ENCODE assay signal across 33 mouse cellular contexts in genomic region chr11:61297326-61297725, GRCm38 (mm10). TPM values are rescaled to one million over a fixed set of nuclear protein-coding genes. Genes with fewer than 3 reads are reported as not detected.
A peak's percentile ranks its signal among the peaks of the same experiment; 100 is the strongest.
DNase-seq lines count a peak whose midpoint lies in the region; ATAC-seq and TF ChIP-seq lines count a peak whose summit lies in the region.
"Had no signal": no experiment of that assay in that cellular context is flagged by ENCODE, and none has a peak within 500 bp of the region (broad histone marks: within the 10 kb centered on the region; RNA-seq: fewer than 3 reads in every experiment).

No protein-coding gene starts in this region.

- H3K36me3 ChIP-seq in CH12.LX (replicated peaks in 1 of 2; ENCODE audit: control insufficient read depth in 1 of 2, insufficient read depth in 1 of 2, low read length in 1 of 2) (peaks cover 0 to 3% of the 10 kb centered on the region in 2 experiments), E14TG2a.4 (ENCODE audit: insufficient read depth, low read length) (peaks cover 7% of the 10 kb centered on the region), ES-E14 (ENCODE audit: control insufficient read depth, insufficient read depth, low read length, poor library complexity, severe bottlenecking) (peaks cover 1% of the 10 kb centered on the region)
- no peaks in the 10 kb centered on the region for H3K36me3 ChIP-seq in stomach, postnatal 0 days (ENCODE audit: control insufficient read depth, insufficient read depth, low read length)
- H3K36me3 ChIP-seq: embryonic facial prominence, embryonic 12.5 days; embryonic facial prominence, embryonic 15.5 days; forebrain, embryonic 12.5 days; forebrain, embryonic 15.5 days; heart, embryonic 10.5 days; heart, embryonic 13.5 days had no signal

- 87% methylated on average over 2 of the region's 2 CpGs for WGBS in stomach, postnatal 0 days

- H3K79me2 ChIP-seq in CH12.LX (replicated peaks; ENCODE audit: control insufficient read depth, extremely low read depth, insufficient read depth, poor library complexity, severe bottlenecking): no peaks in the 10 kb centered on the region

- TF ChIP-seq CTCF in CH12.LX (conservative IDR thresholded peaks at IDR 0.05 in 1 of 2, IDR thresholded peaks at IDR 0.05 in 1 of 2; ENCODE audit: low read depth in 2 of 2, low read length in 2 of 2) (no peak), E14TG2a.4 (conservative IDR thresholded peaks at IDR 0.05; ENCODE audit: low read length) (no peak)
- TF ChIP-seq CTCF in stomach, postnatal 0 days (IDR thresholded peaks at IDR 0.05; ENCODE audit: low read depth): no peak

- no peak for ATAC-seq in stomach, postnatal 0 days (ENCODE audit: low FRiP score, low TSS enrichment)
- ATAC-seq: forebrain, embryonic 15.5 days; hindbrain, postnatal 0 days; inflammation-experienced regulatory T-cells, adult 6 months; intestine, embryonic 16.5 days had no signal

- no peak overlapping the region for H3K4me2 ChIP-seq in CH12.LX (ENCODE audit: insufficient read depth, low read depth, poor library complexity, severe bottlenecking)
- no peak overlapping the region for H3K4me2 ChIP-seq in stomach, postnatal 0 days (replicated peaks; ENCODE audit: low read depth)
- H3K4me2 ChIP-seq: embryonic facial prominence, embryonic 12.5 days; embryonic facial prominence, embryonic 15.5 days; forebrain, embryonic 12.5 days; forebrain, embryonic 15.5 days; heart, embryonic 13.5 days; hindbrain, embryonic 14.5 days had no signal

- H3K4me3 ChIP-seq in CH12.LX (replicated peaks in 1 of 3; ENCODE audit: low read depth in 2 of 3, low read length in 2 of 3, poor library complexity in 1 of 3) (no peak overlapping the region), E14TG2a.4 (replicated peaks; ENCODE audit: low read length) (0 out of 2 replicates have a peak overlapping the region, but pooled peaks have one; percentile 5), ES-E14 (ENCODE audit: insufficient read depth in 1 of 2, low read depth in 1 of 2, low read length in 2 of 2, poor library complexity in 1 of 2, severe bottlenecking in 1 of 2) (no peak overlapping the region)
- H3K4me3 ChIP-seq in stomach, postnatal 0 days (ENCODE audit: low read depth, low read length): no peak overlapping the region
- H3K4me3 ChIP-seq: embryonic facial prominence, embryonic 12.5 days; embryonic facial prominence, embryonic 15.5 days; forebrain, embryonic 12.5 days; forebrain, embryonic 15.5 days; heart, adult 2 months; heart, embryonic 10.5 days; heart, embryonic 13.5 days had no signal

- dilution Hi-C loops in CH12.LX (cut with MboI; ENCODE audit: extremely low pct_ligation_motif_present, extremely low pct_unique_long_range_greater_than_20kb, low sequenced_read_pairs): no loop called here

- intact Hi-C loops in left cerebral cortex, postnatal 14 days (cut with DNase I): no loop called here

- TF ChIP-seq POLR2A in CH12.LX (IDR thresholded peaks at IDR 0.05; ENCODE audit: low read depth, low read length): no peak

- no peak for TF ChIP-seq EP300 in CH12.LX (IDR thresholded peaks at IDR 0.05; ENCODE audit: low read length)
- no peak for TF ChIP-seq EP300 in stomach, postnatal 0 days (optimal IDR thresholded peaks at IDR 0.05)

- H3K27me3 ChIP-seq in CH12.LX (replicated peaks) (peaks cover 2% of the 10 kb centered on the region), E14TG2a.4 (ENCODE audit: insufficient read depth, low read length) (no peaks in the 10 kb centered on the region)
- no peaks in the 10 kb centered on the region for H3K27me3 ChIP-seq in stomach, postnatal 0 days (ENCODE audit: control insufficient read depth, insufficient read depth, low read length)
- H3K27me3 ChIP-seq: embryonic facial prominence, embryonic 12.5 days; embryonic facial prominence, embryonic 15.5 days; forebrain, embryonic 12.5 days; forebrain, embryonic 15.5 days; heart, embryonic 13.5 days had no signal

- no peak for TF ChIP-seq RAD21 in CH12.LX (IDR thresholded peaks at IDR 0.05; ENCODE audit: low read depth, low read length)

- peaks cover 3 to 19% of the 10 kb centered on the region in 2 experiments; a peak in 3 of 4 replicates for H3K4me1 ChIP-seq in CH12.LX (ENCODE audit: control insufficient read depth in 1 of 2, insufficient read depth in 2 of 2)
- H3K4me1 ChIP-seq in E14TG2a.4 (replicated peaks; ENCODE audit: low read depth, low read length): peaks cover 61% of the 10 kb centered on the region
- H3K4me1 ChIP-seq in ES-E14 (ENCODE audit: control insufficient read depth in 2 of 2, insufficient read depth in 2 of 2, low read length in 2 of 2, poor library complexity in 1 of 2): peaks cover 0 to 6% of the 10 kb centered on the region in 2 experiments; a peak in 2 of 4 replicates
- H3K4me1 ChIP-seq in stomach, postnatal 0 days (replicated peaks; ENCODE audit: control insufficient read depth, insufficient read depth): peaks cover 4% of the 10 kb centered on the region; the same call in 1 of the 2 replicates
- H3K4me1 ChIP-seq: forebrain, embryonic 15.5 days had no signal

- H3K9me3 ChIP-seq in CH12.LX (replicated peaks; ENCODE audit: low read length) (peaks cover 3% of the 10 kb centered on the region), E14TG2a.4 (ENCODE audit: low read length) (peaks cover 64% of the 10 kb centered on the region), ES-E14 (ENCODE audit: control insufficient read depth, insufficient read depth, low read depth, low read length) (peaks cover 7% of the 10 kb centered on the region)
- H3K9me3 ChIP-seq in stomach, postnatal 0 days (ENCODE audit: control insufficient read depth, low read length): no peaks in the 10 kb centered on the region
- H3K9me3 ChIP-seq: embryonic facial prominence, embryonic 12.5 days; embryonic facial prominence, embryonic 15.5 days; forebrain, embryonic 12.5 days; forebrain, embryonic 15.5 days; heart, embryonic 10.5 days had no signal

- no peak overlapping the region for H3K9ac ChIP-seq in CH12.LX (ENCODE audit: insufficient read depth, low read depth)
- H3K9ac ChIP-seq in ES-E14 (ENCODE audit: insufficient read depth, low read depth, low read length, poor library complexity, severe bottlenecking): no peak overlapping the region
- no peak overlapping the region for H3K9ac ChIP-seq in stomach, postnatal 0 days (ENCODE audit: low read length)
- H3K9ac ChIP-seq: embryonic facial prominence, embryonic 12.5 days; embryonic facial prominence, embryonic 15.5 days; forebrain, embryonic 12.5 days; forebrain, embryonic 15.5 days; heart, embryonic 13.5 days; hindbrain, embryonic 14.5 days had no signal

- DNase-seq in CH12.LX (ENCODE audit: extremely low read depth): no peak
- DNase-seq in ES-E14 (ENCODE audit: low read depth, low spot score): no peak
- no peak for DNase-seq in stomach, postnatal 0 days (ENCODE audit: low spot score)
- DNase-seq in left cerebral cortex, postnatal 14 days (ENCODE audit: low spot score in 2 of 2): no peak
- no peak for DNase-seq in frontal cortex, postnatal 10 days (ENCODE audit: low spot score in 2 of 2)
- DNase-seq: adrenal gland, postnatal 10 days; adrenal gland, postnatal 36 days; cerebellum, adult 11 months; cerebellum, adult 2 months; cerebellum, adult 9-11 months; cerebellum, postnatal 25 days; gastrocnemius, postnatal 10 days; gastrocnemius, postnatal 36 days; heart, adult 2 months; heart, postnatal 14 days; heart, postnatal 4 days had no signal

- H3K27ac ChIP-seq in CH12.LX (ENCODE audit: insufficient read depth, low read depth) (no peak overlapping the region), ES-E14 (ENCODE audit: insufficient read depth, low read depth, low read length, poor library complexity, severe bottlenecking) (peak overlapping the region; percentile 92)
- 0 out of 2 replicates have a peak overlapping the region, but pooled peaks have one; percentile 24 for H3K27ac ChIP-seq in stomach, postnatal 0 days (replicated peaks)
- H3K27ac ChIP-seq: embryonic facial prominence, embryonic 12.5 days; embryonic facial prominence, embryonic 15.5 days; forebrain, embryonic 12.5 days; forebrain, embryonic 15.5 days; heart, adult 2 months; heart, embryonic 10.5 days; heart, embryonic 13.5 days; hindbrain, embryonic 14.5 days; hindbrain, postnatal 0 days had no signal

- in situ Hi-C loops in CH12.LX (cut with MboI; ENCODE audit: low pct_ligation_motif_present, low pct_unique_long_range_greater_than_20kb, low sequenced_read_pairs): no loop called here
- in situ Hi-C loops in ES-E14 (cut with MboI; ENCODE audit: low sequenced_read_pairs in 2 of 2, unreplicated experiment in 2 of 2): no loop called here

TF ChIP-seq in CH12.LX, 34 proteins besides CTCF, POLR2A, EP300 and RAD21:
- peak; percentile 2 for TF ChIP-seq BHLHE40 (IDR thresholded peaks at IDR 0.05; ENCODE audit: low read depth, low read length)
- TF ChIP-seq USF2 (conservative IDR thresholded peaks at IDR 0.05; ENCODE audit: low read depth, low read length): no peak

TF ChIP-seq in ES-E14, 5 proteins besides CTCF, POLR2A, EP300 and RAD21:
- TF ChIP-seq ZNF384 (IDR thresholded peaks at IDR 0.05; ENCODE audit: low read depth, low read length) (no peak), MAFK (IDR thresholded peaks at IDR 0.05; ENCODE audit: insufficient read depth, low read depth, low read length) (no peak), HCFC1 (IDR thresholded peaks at IDR 0.05; ENCODE audit: borderline replicate concordance, insufficient read depth, low read length) (no peak), ZC3H11A (IDR thresholded peaks at IDR 0.05; ENCODE audit: borderline replicate concordance, low read depth, low read length) (no peak), CHD2 (IDR thresholded peaks at IDR 0.05; ENCODE audit: low read depth, low read length) (no peak)

RNA-seq across cellular contexts. Expression of gene Aldh3a2, which starts 30.1 kb away (rescaled TPM):
- 25.1 and 26.3 TPM in 2 replicates for total RNA-seq in CH12.LX (2012; rRNA removed)
- total RNA-seq in CH12.LX (2014; rRNA removed): 18.5 and 19.5 TPM in 2 replicates
- 28.4 and 29.8 TPM in 2 replicates for polyA plus RNA-seq in CH12.LX (2012; ENCODE audit: insufficient read length, low read depth)
- 17.8 and 24.4 TPM in 2 replicates for total RNA-seq in ES-E14 (2012; rRNA removed)
- polyA plus RNA-seq in stomach, postnatal 0 days (2015; fragmentation: Nextera tagmentation; extraction: Ambion mirVana): 68.0 and 68.4 TPM in 2 replicates
- total RNA-seq in left cerebral cortex, postnatal 14 days (2021): 10 to 100 TPM; 45.2 to 50.3 TPM

RNA-seq across cellular contexts. Expression of gene Slc47a2, which starts 45.3 kb away (rescaled TPM):
- total RNA-seq in CH12.LX (2012; rRNA removed) (0.38 and 0.68 TPM in 2 replicates), CH12.LX (2014; rRNA removed) (0.08 and 0.24 TPM in 2 replicates), ES-E14 (2012; rRNA removed) (4.1 and 5.9 TPM in 2 replicates)
- 0.37 and 0.39 TPM in 2 replicates for polyA plus RNA-seq in CH12.LX (2012; ENCODE audit: insufficient read length, low read depth)
- 0.12 and 0.29 TPM in 2 replicates for polyA plus RNA-seq in stomach, postnatal 0 days (2015; fragmentation: Nextera tagmentation; extraction: Ambion mirVana)
- total RNA-seq in left cerebral cortex, postnatal 14 days (2021): under 1 TPM; 0.27 to 0.64 TPM
- total RNA-seq: adrenal gland, adult 18-20 months; adrenal gland, postnatal 10 days; adrenal gland, postnatal 36 days; common myeloid progenitor, adult 5-6 weeks; gastrocnemius, adult 18-20 months; gastrocnemius, postnatal 10 days; gastrocnemius, postnatal 36 days; granulocyte monocyte progenitor cell, adult 5-6 weeks; heart, adult 2 months; heart, postnatal 14 days had no signal
- polyA plus RNA-seq: C2C12; embryonic facial prominence, embryonic 12.5 days; forebrain, embryonic 12.5 days; forebrain, embryonic 15.5 days; heart, embryonic 10.5 days; heart, embryonic 13.5 days; hindbrain, embryonic 11.5 days; hindbrain, embryonic 14.5 days; inflammation-experienced regulatory T-cells, adult 6 months; intestine, embryonic 16.5 days had no signal
